Mouse (Mus musculus) G1E (cell line): ENCODE data around the gene Fam221b. TPM values are rescaled to one million over a fixed set of nuclear protein-coding genes. Genes with fewer than 3 reads are reported as not detected.

ENCODE experiments used
- ATAC-seq: 2 replicates; pipeline ENCODE4 v1.8.0; 2016; ENCODE audit warnings: mild to moderate bottlenecking; ENCODE audit not compliant: insufficient number of reproducible peaks, poor library complexity, low FRiP score, severe bottlenecking; ENCODE audit errors: extremely low read depth
- DNase-seq: peaks from one replicate; pipeline ENCODE4 v3.0.0; 2012; ENCODE audit warnings: low spot score
- H3K27me3 ChIP-seq: 2 replicates; pipeline ENCODE4 v1.6.1; 2012; ENCODE audit warnings: mild to moderate bottlenecking, low read length, inconsistent platforms; ENCODE audit not compliant: insufficient read depth
- H3K36me3 ChIP-seq: replicated peaks from 2 replicates; pipeline ENCODE3; 2012; ENCODE audit warnings: mild to moderate bottlenecking, inconsistent platforms
- H3K4me1 ChIP-seq: 2 replicates; pipeline ENCODE4 v1.6.1; 2012; ENCODE audit warnings: low read depth, low read length, inconsistent platforms, mixed read lengths; ENCODE audit not compliant: insufficient read depth
- H3K4me3 ChIP-seq: 2 replicates; pipeline ENCODE4 v1.5.1; 2012; ENCODE audit warnings: low read depth, mild to moderate bottlenecking, inconsistent platforms, low read length, moderate library complexity, mixed read lengths
- H3K9me3 ChIP-seq: replicated peaks from 2 replicates; pipeline ENCODE4 v1.6.1; 2012; ENCODE audit warnings: inconsistent platforms
- CTCF ChIP-seq: IDR thresholded peaks from 2 replicates; pipeline ENCODE4 v1.5.1; 2012; ENCODE audit warnings: low read depth, low read length, inconsistent platforms, mixed read lengths
- GATA1 ChIP-seq: IDR thresholded peaks from 2 replicates; pipeline ENCODE4 v1.6.1; 2012; ENCODE audit warnings: borderline replicate concordance, low read length, inconsistent platforms, mixed read lengths
- GATA2 ChIP-seq: IDR thresholded peaks from 2 replicates; pipeline ENCODE4 v1.6.1; 2012; ENCODE audit warnings: low read depth, low read length, inconsistent platforms, borderline replicate concordance
- POLR2AphosphoS5 ChIP-seq: IDR thresholded peaks from 2 replicates; pipeline ENCODE4 v1.6.1; 2012; ENCODE audit warnings: low read depth, low read length, inconsistent platforms; ENCODE audit not compliant: insufficient replicate concordance
- TAL1 ChIP-seq: conservative IDR thresholded peaks from 2 replicates; pipeline ENCODE4 v1.6.1; 2012; ENCODE audit warnings: low read depth, low read length, inconsistent platforms, mixed read lengths
- polyA plus RNA-seq: library from polyadenylated mRNA; stranded (reverse); fragments of >175 nt; gene quantifications from 2 replicates; pipeline ENCODE4 v1.2.3, GENCODE M21; 2012
- total RNA-seq, 2 experiments: library from RNA; stranded (forward) in 1 of 2; stranded (reverse) in 1 of 2; fragments of 200-1000 nt in 1 of 2; fragments of >200 nt in 1 of 2; fragmentation: Nextera tagmentation in 1 of 2; gene quantifications; 2 replicates each; pipeline ENCODE4 v1.2.3; 2014 to 2017

The Fam221b gene
- total and polyA plus RNA-seq, 3 experiments: 0.05 to 0.49 TPM; not detected in 1

DNA sequence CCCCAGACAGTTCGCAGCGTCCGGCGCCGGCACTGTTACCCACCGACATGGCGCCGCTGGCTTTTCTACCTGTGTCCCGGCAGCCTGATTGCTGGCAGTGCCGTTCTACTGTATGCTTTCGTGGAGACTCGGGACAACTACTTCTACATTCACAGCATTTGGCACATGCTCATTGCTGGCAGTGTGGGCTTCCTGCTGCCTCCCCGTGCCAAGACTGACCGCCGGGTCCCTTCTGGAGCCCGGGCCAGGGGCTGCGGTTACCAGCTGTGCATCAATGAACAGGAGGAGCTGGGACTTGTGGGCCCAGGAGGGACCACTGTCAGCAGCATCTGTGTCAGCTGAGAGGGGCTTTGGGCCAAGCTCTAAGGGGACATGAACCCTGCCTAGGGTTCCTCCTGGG is 21.1 kb upstream of the Fam221b start:
- TF ChIP-seq GATA2 (no peak), POLR2AphosphoS5 (no peak), TAL1 (no peak), CTCF (no peak)
- H3K9me3 ChIP-seq: no peaks in the 10 kb centered on the region
- H3K4me1 ChIP-seq: peaks cover 26% of the 10 kb centered on the region
- no peak for ATAC-seq
- H3K36me3 ChIP-seq: no peaks in the 10 kb centered on the region
- H3K4me3 ChIP-seq: no peak overlapping the region
- no peak for DNase-seq
- peaks cover 23% of the 10 kb centered on the region for H3K27me3 ChIP-seq

DNA sequence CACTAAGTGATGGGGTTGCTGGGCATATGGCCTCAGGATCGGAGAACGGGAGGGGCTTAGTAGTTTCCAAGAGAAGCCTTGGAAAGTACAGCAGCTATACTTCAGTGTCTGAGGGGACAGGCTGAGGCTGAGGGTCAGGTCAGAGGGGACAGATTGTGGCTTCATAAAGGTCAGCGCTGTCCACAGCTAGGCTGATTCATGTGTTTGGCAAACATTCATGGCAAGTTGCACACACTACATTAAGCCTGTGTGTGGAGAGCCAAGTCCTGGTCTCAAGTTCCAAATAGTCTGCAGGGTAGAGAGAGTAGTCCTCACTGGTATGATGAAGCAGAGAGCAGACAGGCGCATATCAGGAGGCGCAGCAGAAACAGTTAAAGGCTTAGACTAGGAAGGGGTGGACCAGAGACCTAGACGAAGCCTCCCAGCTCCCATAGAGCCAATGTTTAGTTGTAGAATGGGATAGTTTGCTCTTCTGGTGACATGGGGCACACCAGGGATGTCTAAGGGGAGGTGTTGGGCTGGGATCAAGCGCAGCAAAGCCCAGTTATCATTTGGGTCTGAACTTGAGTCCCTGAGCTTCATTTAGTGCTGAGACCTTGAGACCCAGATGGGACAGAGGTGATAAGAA is 10.6 kb upstream of the Fam221b start:
- ATAC-seq: no peak
- Histone ChIP-seq H3K9me3 (no peaks in the 10 kb centered on the region), H3K4me3 (no peak overlapping the region), H3K4me1 (no peaks in the 10 kb centered on the region), H3K36me3 (peaks cover 2% of the 10 kb centered on the region), H3K27me3 (peaks cover 17% of the 10 kb centered on the region)
- DNase-seq: no peak
- TF ChIP-seq TAL1 (no peak), CTCF (no peak), GATA2 (no peak), POLR2AphosphoS5 (no peak), GATA1 (no peak)

DNA sequence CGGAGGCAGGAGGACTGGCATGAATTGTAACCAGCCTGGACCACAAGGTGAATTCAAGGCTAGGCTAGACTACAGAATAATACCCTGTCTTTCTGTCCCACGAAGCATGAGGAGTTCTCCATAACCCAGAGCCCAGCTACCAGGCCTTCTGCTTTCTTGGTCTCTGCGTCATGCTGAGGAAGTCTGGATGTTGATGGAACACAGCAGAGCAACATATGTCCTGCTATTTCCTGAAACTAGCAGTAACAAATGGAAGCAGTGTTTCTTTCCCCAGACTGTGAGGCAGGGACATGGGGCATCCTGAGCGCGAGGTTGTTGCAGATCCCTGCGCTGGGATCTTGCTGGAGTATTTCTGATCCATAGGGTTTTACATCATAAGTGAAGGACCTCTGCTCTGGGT is 9.6 kb upstream of the Fam221b start:
- no peak for ATAC-seq
- no peaks in the 10 kb centered on the region for H3K4me1 ChIP-seq
- TF ChIP-seq GATA2 (no peak), GATA1 (no peak), POLR2AphosphoS5 (no peak), CTCF (no peak), TAL1 (no peak)
- peaks cover 20% of the 10 kb centered on the region for H3K27me3 ChIP-seq
- no peak overlapping the region for H3K4me3 ChIP-seq
- no peaks in the 10 kb centered on the region for H3K9me3 ChIP-seq
- DNase-seq: no peak
- H3K36me3 ChIP-seq: peaks cover 5% of the 10 kb centered on the region

DNA sequence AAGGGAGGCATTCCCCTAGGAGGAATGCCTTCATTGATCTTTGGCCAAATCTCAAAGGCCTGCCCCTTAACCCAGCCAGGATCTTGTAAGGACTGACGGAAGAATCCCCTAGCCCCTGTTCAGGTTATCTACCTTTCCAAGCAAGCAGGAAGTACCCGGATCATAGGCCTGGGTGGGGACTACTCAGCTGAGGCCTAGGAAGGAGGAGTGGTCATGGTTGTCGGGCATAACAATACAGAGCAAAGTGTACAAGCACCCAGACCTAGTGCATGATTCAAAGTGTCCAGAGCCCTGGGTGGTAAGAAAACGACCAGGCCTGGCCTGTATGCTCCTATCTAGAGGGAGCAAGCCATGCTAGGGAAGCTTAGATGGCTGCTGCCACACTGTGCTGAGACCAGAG is 6.7 kb upstream of the Fam221b start:
- no peaks in the 10 kb centered on the region for H3K9me3 ChIP-seq
- peaks cover 13% of the 10 kb centered on the region for H3K27me3 ChIP-seq
- no peak for TF ChIP-seq POLR2AphosphoS5
- no peak for TF ChIP-seq CTCF
- no peak for TF ChIP-seq GATA1
- no peak for TF ChIP-seq TAL1
- no peak for TF ChIP-seq GATA2
- ATAC-seq: no peak
- H3K4me3 ChIP-seq: no peak overlapping the region
- peaks cover 9% of the 10 kb centered on the region for H3K4me1 ChIP-seq
- no peak for DNase-seq
- peaks cover 3% of the 10 kb centered on the region for H3K36me3 ChIP-seq

DNA sequence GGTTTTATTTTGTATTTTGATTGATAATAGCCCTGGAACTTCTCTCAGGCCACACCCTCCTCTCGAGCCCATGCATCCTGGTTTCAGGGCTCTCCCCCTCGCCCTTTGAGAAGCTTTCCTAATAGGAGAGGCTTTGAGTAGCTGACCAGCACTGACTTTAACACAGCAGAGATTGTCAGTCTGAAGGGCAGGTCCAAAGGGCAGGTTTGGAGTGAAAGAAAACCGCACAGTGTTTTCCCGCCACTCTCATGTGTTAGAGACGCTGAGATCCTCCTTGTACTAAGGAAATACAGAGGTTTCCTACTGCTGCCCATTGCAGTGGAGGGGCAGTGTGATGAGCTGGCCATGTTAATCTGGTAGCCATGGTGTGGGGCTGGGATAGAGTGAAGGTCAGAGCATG is 6.0 kb upstream of the Fam221b start:
- peaks cover 3% of the 10 kb centered on the region for H3K36me3 ChIP-seq
- peaks cover 11% of the 10 kb centered on the region for H3K4me1 ChIP-seq
- H3K27me3 ChIP-seq: peaks cover 13% of the 10 kb centered on the region
- no peak overlapping the region for H3K4me3 ChIP-seq
- no peaks in the 10 kb centered on the region for H3K9me3 ChIP-seq
- no peak for ATAC-seq
- no peak for TF ChIP-seq GATA1
- no peak for TF ChIP-seq POLR2AphosphoS5
- TF ChIP-seq CTCF: no peak
- TF ChIP-seq TAL1: no peak
- TF ChIP-seq GATA2: no peak
- no peak for DNase-seq

DNA sequence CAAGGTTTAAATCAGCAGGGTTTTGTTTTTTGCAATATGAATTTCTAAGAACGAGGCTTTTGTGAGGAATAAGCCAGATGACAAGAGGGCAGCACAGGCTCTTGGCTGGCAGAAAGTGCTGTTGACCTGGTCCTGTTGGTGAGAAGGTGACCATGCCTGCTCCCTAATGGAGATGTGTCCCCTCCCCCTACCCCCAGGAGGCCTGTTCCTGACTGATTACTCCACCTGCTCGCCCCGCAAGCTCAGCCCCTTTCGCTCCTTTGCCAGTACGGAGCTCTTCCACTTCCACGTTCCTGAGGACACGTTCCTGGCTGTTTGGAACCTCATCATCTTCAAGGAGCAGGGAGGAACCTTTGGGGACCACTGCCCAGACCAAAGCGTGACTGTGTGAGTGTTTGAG is 4.8 kb upstream of the Fam221b start:
- Histone ChIP-seq H3K27me3 (peaks cover 13% of the 10 kb centered on the region), H3K36me3 (peaks cover 3% of the 10 kb centered on the region), H3K4me1 (peaks cover 20% of the 10 kb centered on the region), H3K9me3 (no peaks in the 10 kb centered on the region), H3K4me3 (no peak overlapping the region)
- ATAC-seq (no peak), DNase-seq (no peak)
- no peak for TF ChIP-seq POLR2AphosphoS5
- TF ChIP-seq GATA1: no peak
- TF ChIP-seq CTCF: no peak

DNA sequence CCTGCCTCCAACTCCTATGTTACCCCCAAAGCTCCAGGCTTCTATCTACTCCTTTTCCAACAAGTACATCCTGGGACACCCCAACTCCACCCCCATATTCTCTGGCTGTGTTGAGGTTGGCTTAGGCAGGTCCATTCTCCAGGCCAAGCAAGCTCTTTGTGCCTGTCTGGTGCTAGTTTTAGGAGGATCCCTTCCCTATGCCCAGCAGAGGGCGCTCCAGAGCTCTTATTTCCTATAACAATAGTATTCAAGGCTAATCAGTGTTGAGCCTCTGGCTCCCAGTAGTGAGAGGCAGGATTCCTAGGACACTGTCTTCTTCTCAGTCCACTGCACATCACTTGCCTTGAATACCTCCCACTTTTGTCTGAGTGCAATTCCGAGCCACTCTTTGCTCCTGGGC is 3.1 kb upstream of the Fam221b start:
- ATAC-seq: no peak
- H3K9me3 ChIP-seq: no peaks in the 10 kb centered on the region
- TF ChIP-seq CTCF (peak; percentile 59), TAL1 (no peak)
- no peak overlapping the region for H3K4me3 ChIP-seq
- peak; percentile 70 for DNase-seq
- H3K4me1 ChIP-seq: peaks cover 25% of the 10 kb centered on the region
- H3K36me3 ChIP-seq: peaks cover 3% of the 10 kb centered on the region
- H3K27me3 ChIP-seq: peaks cover 6% of the 10 kb centered on the region; the same call in 1 of the 2 replicates
